Mouse (Mus musculus): ENCODE results near the gene Zfp12.
"Not testable (repeated sequence)": the region's sequence is repeated elsewhere in the genome, so short reads cannot be mapped to it uniquely, and the experiment has no call there.

Zfp12 gene

DNA sequence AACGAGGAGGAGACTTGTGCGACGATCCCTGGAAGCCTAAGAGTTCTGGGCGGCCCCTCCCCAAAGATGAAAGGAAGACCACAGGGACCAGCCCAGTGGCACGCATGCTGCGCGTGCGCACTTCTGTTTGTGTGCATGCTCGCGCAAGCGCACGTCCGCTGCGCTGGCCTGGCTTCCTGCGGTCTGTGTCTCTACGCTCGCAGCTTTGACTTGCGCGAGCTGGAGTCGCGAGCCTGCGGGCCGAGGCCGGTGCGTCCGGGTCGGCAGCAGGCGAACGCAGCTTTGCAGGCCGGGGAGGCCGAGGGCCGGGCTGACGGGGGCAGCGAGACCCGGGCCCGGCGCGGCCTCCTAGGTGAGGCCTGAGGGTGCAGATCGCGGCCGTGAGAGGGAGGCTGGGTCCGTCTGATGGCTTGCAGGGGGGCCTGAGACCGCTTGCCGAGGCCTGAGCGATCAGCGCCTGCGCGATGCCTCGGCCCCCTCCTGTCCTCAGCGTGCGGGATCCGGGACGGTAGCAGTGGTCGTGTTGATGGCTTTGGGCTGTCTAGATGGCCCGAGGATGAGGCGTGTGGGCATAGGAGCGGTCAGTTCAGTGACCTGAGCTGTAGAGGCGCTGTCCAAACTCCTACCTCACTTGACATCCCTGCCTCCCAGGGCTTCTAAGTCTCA is at the start of gene Zfp12:
Gene Zfp12, plus strand, starts transcription at position 136 of the 666 bp plus-strand sequence.
- peak; percentile 97 for DNase-seq

DNA sequence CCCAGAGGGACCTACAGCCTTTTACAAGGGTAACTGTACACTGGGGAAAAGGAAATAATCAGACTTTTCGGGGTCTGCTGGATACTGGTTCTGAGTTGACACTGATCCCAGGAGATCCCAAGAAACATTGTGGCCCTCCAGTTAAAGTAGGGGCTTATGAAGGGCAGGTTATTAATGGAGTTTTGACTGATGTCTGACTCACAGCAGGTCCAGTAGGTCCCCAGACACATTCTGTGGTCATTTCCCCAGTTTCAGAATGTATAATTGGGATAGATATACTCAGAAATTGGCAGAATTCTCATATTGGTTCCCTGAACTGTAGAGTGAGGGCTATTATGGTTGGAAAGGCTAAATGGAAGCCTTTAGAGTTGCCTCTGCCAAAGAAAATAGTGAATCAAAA is 46.9 kb upstream of the Zfp12 start:
- not testable (repeated sequence) for DNase-seq

DNA sequence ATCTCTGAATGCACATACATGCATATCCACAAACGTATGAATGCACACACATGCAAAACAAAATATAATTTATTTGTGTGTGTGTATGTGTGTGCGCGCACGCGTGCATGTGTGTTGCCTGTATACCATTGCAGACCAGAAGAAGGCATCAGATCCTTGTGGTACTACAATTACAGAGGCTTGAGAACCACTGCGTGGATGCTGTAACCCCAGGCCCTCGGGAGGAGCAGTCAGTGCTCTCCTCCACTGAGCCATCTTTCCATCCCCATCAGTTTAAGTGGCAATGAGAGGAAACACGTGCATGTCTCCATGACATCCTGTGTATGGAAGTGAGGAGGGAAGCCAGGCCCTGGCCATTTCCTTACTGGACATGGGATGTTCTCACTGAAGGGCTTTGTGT is 42.2 kb upstream of the Zfp12 start:
- no peak for DNase-seq

DNA sequence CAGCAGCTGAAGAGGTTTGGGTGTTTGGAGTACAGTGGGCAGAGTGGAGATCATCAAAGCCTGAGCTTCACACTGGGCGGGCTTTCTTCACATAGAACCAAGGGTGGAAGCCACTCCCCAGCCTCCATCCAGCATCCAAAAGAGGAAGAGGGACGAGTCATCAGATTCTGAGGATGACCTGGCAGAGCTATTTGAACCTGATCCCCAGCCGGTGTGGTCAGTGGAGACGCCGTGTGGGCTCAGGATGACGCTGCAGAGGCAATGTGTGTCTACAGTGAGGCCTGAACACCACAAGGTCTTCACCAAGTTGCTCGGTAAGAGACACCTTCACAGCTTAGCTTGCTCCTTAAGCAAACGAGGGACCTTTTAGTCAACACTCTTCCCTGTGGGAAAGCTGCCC is 40.2 kb upstream of the Zfp12 start:
- DNase-seq: not testable (repeated sequence)

DNA sequence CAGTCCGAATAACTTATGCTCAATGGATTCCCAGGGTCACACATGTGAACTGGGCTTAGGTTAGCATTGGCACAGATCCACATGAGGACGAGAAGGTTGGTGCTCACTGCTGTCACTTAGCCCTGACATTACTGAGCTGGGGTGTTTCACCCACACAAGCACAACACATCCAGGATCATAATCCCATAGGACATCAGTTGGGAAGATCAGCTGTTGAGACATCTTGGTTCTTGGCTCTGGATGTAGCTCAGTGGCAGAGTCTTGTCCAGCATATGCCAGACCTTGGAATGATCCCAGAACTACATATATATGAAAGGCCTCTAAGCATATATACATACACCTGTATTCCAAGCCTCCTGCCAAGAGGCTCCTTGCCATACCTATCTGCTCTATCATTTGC is 39.8 kb upstream of the Zfp12 start:
- DNase-seq: no peak

DNA sequence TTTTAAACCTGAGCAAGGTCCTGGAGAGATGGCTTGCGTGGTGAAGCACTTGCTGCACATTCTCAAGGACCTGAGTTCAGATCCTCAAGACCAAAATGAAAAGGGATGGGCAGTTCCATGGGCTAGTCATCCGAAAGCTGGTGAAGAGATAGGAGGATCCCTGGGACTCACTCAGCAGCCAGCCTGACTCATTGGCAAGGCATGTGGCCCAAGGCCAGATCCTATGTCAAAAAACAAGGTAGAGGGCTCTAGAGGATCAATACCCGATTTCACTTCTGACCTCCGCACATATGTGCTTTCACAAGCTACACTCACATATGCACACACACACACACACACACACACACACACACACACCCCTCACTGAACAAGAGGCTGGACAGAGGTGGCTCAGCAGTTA is 38.5 kb upstream of the Zfp12 start:
- no peak for DNase-seq

DNA sequence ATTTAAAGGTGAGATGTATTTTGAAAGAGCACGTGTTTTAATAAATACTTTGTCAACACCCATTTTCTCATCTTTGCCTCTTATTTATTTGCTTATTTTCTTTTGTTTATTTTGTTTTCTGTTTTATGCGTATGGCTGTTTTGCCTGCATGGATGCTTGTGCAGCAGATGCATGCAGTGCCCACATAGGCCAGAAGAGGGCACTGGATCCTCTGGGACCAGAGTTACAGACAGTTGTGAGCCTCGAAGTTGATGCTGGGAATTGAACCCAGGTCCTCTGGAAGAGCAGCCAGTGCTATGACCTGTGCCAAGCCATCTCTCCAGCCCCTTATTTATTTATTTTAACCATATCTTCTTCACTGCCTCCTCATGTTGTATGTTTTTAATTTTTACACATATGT is 29.9 kb upstream of the Zfp12 start:
- DNase-seq: no peak

DNA sequence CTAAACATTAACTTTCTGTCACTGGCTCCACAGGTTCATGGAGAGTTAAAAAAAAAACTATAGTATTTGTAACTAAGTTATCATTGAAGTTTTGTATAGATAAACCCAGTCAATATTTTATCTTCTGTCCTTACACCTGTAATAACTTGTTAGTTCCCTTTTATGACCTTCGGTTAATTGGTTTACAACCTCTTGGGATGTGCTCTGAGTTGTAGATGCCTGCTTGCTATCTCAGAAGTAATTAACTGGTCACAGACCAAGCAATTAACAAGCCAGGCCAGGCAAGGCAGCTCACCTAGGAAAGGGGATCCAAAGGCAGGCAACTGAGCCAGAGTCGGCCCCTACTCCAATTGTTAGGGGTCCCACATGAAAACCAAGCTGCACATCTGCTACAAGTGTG is 21.1 kb upstream of the Zfp12 start:
- DNase-seq: no peak

DNA sequence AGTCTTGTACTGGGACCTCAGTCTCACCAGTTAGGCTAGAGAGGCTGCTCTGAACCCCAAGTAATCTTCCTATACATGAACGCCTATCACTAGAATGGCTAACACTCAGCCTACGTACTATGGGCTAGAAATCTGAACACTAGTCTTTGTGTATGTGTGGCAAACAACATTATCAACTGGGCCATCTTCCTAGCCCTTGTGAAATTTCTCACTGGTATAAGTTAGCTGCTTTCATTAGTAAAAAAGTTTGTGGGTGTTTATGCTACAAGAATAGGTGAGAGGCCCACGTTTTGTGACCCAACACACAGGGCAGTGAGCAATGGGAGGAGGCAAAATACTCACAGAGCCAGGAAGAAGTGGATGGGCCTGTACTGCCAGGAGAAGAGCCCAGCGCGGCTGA is 14.0 kb upstream of the Zfp12 start:
- DNase-seq: no peak

DNA sequence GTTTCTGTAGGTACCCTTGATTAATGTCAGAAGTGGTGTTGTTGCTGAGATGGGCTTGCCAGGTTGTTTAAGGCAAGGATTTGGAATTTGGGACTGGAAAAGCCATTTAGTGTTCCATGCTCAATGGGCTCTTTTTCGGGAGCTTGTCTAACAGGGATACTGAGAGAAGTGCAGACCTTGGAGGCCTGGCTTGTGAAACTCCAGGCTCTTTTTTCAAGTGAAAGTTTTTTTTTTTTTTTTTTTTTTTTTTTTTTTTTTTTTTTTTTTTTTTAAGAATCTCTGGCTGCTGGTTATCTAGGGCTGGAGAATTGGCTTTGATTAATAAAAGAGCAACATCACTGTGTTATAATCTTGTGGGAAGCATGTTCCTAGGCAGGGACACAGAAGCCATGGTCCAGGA is 12.7 kb upstream of the Zfp12 start:
- no peak for DNase-seq

DNA sequence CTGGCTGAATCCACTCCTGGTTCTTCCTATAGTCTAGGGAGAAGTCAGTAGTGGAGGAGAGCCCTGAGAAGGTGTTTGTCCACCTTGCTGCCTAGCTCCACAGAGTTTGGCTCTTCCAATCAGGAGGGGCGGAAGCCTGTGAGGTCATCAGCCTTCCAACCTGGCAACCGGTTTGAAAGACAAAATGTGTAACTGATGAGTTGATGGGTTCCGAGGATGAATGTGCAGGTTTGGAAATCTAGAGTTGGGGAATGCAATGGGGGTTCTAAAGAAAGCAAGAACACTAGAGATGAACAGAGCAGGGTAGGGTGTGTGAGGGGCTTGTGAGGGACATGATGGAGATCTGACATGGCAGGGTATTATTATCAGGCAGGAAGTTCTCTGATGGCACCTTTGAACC is 8.2 kb upstream of the Zfp12 start, which contains the start of gene Spdye4a:
Gene Spdye4a, minus strand, starts transcription at position 101 of the 400 bp plus-strand sequence.
- DNase-seq: no peak

DNA sequence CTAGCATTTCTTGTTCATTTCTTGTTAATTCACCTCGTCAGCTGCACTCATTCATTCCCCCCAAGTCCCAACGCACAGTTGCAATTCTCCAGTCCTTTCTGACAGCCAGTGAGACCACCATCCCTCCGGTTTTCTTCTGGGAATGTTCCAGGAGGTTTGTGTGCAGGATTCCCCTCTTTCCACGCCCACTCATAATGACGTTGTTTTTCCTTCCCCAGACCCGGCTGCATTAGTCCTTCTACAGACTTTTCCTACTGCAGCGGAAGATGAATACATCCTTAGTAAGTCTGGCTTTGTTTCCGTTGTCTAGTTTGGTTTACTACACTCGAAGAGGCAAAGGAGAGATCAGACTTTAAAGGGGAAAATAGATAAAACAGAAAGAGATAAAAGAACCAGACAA is 1.1 kb downstream of the Zfp12 start:
- DNase-seq: no peak

DNA sequence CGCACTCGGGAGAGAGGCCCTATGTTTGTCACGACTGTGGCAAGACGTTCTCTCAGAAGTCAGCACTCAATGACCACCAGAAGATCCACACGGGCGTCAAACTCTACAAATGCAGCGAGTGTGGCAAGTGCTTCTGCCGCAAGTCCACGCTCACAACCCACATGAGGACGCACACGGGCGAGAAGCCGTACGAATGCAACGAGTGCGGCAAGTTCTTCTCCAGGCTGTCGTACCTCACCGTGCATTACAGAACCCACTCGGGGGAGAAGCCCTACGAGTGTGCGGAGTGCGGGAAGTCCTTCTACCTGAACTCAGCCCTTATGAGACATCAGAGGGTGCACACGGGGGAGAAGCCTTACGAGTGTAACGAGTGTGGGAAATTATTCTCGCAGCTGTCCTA is 10.0 kb downstream of the Zfp12 start:
- no peak for DNase-seq

DNA sequence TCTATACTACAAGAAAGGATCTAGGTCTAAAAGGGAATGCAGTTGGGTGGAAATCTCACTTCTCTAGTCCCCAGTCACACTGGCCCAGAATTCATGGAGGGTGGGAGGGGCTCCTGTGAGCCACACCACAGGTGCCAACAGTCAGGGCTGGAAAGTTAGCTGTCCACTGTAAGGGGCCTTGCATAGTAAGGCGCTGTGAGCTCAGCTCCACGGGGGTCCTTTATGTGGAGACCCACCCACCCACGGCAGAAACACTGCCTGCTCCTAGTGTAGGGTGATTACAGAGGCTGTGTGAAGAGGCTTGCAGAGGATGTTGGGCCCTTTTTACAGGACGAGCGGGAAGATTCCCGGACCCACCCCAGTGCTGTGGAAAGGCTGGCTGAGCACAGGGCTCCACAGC is 17.1 kb downstream of the Zfp12 start:
- DNase-seq: no peak

DNA sequence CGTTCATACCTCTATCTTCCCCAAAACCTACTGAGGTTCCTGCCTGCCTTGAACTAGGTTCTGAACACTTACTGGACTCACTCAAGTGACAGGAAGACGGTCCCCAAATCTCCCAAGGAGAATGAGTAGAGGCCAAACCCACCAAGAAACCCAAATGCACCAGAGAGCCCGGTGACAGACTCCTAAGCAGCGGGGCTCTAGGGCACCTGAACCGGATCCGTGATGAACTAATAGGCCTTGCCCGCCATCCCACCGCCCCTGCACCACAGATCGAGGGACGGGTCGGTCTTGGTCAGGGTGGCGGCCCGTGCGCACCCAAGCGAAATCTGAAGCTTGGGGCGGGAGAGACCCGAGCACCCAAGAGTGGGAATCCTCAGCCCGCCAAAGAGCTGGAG is 17.8 kb downstream of the Zfp12 start:
- no peak for DNase-seq

DNA sequence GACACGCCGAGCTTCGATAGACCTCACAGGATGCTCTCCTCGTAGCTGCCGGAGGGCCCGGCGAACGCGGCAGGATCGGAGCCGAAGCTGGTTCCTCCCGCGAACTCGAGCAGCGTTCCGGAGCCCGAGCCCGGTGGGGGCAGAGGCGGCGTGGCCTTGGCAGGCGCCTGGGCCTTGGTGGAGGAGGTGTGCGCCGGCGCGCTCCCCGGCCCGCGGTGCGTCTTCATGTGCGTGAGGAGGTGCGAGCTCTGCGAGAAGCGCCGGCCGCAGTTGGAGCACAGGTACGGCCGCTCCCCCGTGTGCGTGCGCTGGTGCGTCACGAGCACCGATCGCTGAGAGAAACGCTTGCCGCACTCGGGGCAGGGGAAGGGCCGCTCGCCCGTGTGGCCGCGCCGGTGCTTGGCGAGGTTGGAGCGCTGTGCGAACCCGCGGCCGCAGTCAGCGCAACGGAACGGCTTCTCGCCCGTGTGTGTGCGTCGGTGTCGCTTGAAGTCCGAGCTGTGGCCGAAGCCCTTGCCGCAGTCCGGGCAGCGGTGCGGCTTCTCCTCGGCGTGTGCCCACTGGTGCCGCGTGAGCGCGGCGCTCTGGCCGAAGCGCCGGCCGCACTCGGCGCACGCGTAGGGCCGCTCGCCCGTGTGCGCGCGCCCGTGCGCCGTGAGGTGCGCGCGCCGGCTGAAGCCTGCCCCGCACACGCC is 18.4 kb downstream of the Zfp12 start:
- peak; percentile 55 for DNase-seq

DNA sequence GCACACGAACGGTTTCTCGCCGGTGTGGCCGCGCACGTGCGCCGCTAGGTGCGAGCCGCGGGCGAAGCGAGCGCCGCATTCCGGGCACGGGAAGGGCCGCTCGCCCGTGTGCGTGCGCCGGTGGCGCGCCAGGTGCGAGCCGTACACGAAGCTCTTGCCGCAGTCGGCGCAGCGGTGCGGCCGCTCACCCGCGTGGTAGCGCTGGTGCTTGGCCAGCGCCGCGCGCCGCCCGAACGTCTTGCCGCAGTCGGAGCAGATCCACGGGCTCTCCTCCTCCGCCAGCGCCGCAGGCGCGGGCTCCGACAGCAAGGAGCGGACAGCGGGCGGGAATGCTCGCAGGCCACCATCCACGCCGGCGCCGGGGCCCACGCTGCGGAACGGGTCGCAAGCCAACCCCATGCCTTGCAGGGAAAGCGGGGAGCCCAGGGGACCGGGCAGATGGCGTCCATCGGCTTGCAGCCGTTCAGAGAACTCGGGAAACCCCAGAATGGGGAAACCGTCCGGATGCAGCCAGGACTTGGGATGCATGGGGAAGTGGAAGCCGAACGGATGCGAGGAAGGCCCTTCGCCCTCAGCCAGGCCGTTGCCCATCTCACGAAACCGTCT is 19.0 kb downstream of the Zfp12 start:
- DNase-seq: peak; percentile 68

DNA sequence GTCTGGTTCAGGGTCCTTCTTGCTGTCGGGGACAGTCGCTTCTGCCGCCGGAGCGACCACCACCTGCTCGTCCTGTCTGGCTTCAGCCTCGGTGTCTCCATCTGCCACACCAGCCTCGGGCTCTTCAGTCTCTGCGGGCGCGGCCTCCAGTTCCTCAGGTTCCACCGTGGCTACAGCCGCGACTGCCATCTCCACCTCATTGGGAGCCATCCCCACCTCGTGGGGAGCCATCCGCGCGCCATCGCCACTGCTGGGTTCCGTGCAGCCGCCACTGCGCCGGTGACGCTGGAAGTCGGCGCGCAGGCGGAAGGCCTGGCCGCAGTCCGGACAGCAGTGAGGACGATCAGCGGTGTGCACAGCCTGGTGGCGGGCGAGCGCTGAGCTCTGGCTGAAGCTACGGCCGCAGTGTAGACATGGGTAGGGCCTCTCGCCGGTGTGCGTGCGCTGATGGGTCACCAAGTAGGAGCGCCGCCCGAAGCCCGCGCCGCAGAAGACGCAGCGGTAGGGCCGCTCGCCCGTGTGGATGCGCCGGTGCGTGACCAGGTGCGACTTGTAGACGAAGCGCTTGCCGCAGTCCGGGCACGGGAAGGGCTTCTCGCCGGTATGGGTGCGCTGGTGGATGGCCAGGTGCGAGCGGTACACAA is 19.6 kb downstream of the Zfp12 start:
- peak; percentile 36 for DNase-seq

DNA sequence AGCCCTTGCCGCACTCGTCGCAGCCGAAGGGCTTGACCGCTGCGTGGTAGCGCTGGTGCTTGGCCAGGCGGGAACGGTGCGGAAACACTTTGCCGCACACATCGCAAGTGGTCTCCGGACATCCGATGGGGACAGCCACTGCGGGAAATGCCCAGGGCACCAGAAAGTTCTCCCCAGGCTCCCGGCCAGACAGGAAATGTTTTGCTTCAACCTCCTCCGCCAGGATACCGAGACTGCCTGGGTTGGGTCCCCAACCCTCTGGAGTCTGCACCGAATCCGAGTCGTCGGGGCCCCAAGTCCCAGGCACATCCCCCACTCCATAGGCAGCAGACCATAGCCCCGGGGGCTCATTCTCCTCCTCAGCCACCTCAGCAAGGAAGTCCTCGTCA is 20.2 kb downstream of the Zfp12 start:
- no peak for DNase-seq

DNA sequence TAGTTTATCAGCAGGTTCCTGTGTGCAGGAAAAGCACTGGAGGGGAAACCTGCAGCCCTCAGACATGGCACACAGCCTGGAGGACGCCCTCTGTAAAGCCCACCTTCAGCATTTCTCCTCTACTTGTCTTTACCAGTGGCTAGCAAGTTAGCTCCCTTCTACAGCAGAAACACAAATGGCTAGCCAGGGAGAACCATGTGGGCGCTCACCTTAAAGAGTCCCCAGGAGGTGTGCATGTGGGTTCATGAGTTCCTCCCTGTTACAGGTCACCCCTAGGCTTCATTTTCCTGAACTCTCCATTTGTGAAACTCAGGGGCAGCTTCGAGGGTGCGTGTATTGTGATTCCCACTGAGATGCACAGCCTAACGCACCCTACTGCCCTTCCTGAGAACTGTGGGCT is 20.8 kb downstream of the Zfp12 start:
- DNase-seq: no peak

DNA sequence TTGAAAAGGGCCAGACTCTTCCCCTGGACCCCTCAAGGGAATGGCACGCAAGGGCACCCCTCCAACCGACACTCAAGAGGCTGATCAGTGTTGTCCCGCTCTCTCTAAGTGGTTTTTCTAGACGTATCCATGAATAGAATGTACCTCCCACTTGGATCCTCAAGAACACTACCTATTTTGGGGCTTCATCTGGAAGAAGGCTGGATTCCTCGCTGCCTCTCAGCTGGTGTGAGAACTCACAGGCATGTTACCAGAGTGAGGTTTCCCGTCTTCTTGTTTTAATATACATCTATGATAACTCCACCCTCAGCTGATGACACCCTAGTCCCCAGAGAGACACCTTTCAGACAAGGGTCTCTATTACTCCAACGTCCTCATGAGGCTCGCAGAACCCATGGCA is 26.7 kb downstream of the Zfp12 start:
- DNase-seq: peak; percentile 38

DNA sequence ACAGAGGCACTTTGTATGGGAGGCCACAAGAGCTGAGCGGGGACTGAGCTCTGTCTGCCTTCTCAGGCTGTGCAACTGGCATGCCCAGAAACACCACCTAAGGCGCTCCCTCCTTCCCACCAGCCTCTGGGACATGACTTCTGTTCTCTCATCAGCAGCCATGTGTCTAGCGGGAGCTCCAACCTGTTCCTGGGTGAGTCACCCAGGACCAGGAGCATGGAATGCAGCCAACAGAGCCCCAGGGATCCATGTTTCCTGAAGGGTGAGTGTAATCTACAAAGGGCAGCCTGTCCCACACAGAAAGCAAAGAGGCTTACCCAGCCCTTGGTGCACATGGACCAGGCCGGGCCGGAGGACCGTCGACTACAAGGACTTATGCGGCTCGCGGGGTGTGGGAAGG is 29.7 kb downstream of the Zfp12 start:
- no peak for DNase-seq

DNA sequence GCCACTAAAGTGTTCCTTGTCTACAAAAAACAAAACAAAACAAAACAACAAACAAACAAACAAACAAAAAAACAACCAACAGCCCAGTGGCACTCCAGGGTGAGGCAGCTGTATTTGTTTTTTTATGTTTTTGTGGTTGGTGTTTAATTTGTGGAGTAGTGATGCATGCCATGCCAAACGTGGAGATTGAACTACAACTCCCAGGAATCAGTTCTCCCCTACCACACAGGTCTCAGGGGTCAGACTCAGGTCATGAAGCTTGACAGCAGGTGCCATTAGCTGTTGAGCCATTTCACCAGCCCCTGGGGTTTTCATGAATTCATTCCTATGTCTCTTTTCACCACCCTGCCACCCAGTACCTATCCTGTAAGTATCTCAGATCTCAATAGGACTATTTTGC is 30.4 kb downstream of the Zfp12 start:
- DNase-seq: no peak

DNA sequence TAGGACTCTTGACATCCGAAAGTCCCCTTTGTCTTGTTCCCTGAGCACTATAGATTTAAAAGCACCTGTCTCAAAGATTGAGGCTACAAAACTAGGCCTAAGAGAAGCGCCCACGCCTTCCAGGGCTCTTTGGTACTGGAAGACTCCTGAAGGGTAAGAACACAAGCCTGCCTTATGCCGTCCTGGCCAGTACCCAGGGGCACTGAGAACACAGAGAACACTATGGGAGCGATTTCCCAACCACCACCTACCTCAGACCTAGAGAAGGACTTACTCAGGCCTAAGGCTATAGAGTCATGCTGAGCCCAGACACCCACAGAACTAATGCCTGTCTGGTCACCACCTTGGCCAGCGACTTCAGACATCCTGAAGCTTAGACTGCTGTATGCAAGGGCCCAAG is 31.8 kb downstream of the Zfp12 start:
- DNase-seq: no peak

Measured in right cerebral cortex, postnatal 25 days (tissue).